Mouse (Mus musculus): ENCODE data around the gene Ralgps2. TPM values are rescaled to one million over a fixed set of nuclear protein-coding genes. Genes with fewer than 3 reads are reported as not detected.

The Ralgps2 gene
- polyA plus RNA-seq, 1 experiment: 60.3 TPM

DNA sequence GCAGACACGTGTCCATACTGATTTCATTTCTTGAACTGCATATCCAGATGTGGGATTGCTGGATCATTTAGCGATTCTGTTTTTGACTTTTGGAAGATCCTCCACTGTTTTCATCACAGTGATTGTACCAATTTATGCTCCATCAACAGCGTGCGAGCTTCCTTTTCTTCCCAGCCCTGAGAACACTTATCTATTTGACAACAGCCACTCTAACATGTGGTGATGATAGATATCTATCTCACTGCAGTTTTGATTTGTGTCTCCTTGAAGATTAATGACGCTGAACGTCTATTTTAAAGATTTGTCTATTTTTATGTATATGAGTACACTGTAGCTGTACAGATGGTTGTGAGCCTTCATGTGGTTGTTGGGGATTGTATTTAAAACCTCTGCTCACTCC is 34.4 kb upstream of the Ralgps2 start:
- Histone ChIP-seq H3K36me3 (replicated peaks; ENCODE audit: low read length) (peaks cover 4% of the 10 kb centered on the region), H3K27me3 (replicated peaks) (no peaks in the 10 kb centered on the region), H3K4me1 (peaks cover 45% of the 10 kb centered on the region), H3K4me3 (replicated peaks) (no peak overlapping the region), H3K9me3 (no peaks in the 10 kb centered on the region)
- no peak for TF ChIP-seq GATA1 (IDR thresholded peaks at IDR 0.05; ENCODE audit: borderline replicate concordance, low read length)
- TF ChIP-seq FLI1 (IDR thresholded peaks at IDR 0.05; ENCODE audit: low read length): no peak

DNA sequence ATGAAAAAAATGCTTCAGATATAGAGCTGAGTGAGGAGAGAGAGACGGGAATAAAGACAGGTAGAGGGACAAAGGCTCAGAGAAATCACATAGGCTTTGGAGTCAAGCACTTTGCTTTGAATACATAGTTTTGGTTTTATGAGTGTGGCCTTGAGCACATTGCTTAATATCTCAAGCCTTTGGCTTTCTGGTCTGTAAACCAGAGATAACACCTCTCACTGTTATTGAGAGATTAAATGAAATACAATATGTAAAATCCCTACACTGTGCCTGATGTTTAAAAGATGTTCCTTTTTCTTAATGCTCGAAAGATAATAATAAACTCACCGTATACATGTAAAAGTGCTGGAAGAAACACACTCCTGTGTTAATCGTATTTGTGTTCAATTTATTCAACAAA is 33.0 kb upstream of the Ralgps2 start:
- H3K27me3 ChIP-seq (replicated peaks): no peaks in the 10 kb centered on the region
- H3K9me3 ChIP-seq: no peaks in the 10 kb centered on the region
- TF ChIP-seq GATA1 (IDR thresholded peaks at IDR 0.05; ENCODE audit: borderline replicate concordance, low read length) (no peak), FLI1 (IDR thresholded peaks at IDR 0.05; ENCODE audit: low read length) (no peak)
- H3K4me3 ChIP-seq (replicated peaks): no peak overlapping the region
- H3K4me1 ChIP-seq: peaks cover 32% of the 10 kb centered on the region
- no peaks in the 10 kb centered on the region for H3K36me3 ChIP-seq (replicated peaks; ENCODE audit: low read length)

DNA sequence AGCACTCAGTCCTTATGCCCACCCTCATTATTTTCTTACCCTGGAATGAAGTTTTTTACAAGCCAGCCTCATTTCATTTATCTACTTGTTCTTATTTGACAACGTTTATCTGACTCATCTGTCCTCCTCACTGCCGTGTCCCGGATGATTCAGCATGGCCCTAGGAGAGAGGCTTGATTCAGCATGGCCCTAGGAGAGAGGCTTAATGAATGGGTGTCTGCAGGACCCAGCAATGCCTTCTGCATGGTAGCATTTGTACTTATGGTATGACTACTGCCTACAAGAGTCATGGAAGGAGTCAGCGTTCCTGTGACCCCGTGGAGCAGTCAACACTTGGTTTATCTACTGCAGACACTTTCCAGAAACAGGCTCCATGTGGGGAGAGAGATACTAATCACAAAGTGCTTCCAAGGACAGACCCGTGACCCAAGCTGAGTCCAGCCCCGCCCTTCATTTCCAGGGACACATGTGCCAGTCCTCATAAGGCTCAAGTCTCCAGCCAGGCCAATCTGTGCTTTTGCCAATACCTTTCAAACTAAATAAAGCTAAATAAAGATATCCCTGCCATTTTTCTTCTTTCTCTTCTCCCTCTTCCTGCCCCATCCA is 31.9 kb upstream of the Ralgps2 start:
- Histone ChIP-seq H3K9me3 (no peaks in the 10 kb centered on the region), H3K27me3 (replicated peaks) (no peaks in the 10 kb centered on the region), H3K36me3 (replicated peaks; ENCODE audit: low read length) (no peaks in the 10 kb centered on the region), H3K4me1 (peaks cover 30% of the 10 kb centered on the region), H3K4me3 (replicated peaks) (no peak overlapping the region)
- TF ChIP-seq GATA1 (IDR thresholded peaks at IDR 0.05; ENCODE audit: borderline replicate concordance, low read length): no peak
- no peak for TF ChIP-seq FLI1 (IDR thresholded peaks at IDR 0.05; ENCODE audit: low read length)

DNA sequence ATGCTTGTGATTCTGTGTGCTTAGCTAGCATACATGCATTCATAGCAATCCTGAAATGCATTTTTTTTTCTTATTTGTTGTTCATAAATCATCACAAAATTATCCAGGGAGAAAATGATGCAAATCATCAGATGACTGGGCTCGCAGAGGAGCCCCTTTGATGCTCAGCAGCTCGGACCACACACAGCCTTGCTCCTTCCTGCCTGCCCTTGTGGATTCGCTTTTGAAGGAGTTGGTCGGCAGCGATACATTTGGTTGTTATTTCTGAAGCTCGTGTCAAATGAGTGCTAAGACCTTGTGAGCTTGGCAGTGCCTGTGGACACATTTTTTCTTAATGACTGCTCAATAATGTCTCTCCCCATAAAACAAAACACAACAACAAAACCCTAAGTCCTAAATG is 31.2 kb upstream of the Ralgps2 start:
- Histone ChIP-seq H3K4me3 (replicated peaks) (no peak overlapping the region), H3K27me3 (replicated peaks) (no peaks in the 10 kb centered on the region), H3K9me3 (no peaks in the 10 kb centered on the region), H3K4me1 (peaks cover 36% of the 10 kb centered on the region), H3K36me3 (replicated peaks; ENCODE audit: low read length) (no peaks in the 10 kb centered on the region)
- no peak for TF ChIP-seq GATA1 (IDR thresholded peaks at IDR 0.05; ENCODE audit: borderline replicate concordance, low read length)
- TF ChIP-seq FLI1 (IDR thresholded peaks at IDR 0.05; ENCODE audit: low read length): no peak

DNA sequence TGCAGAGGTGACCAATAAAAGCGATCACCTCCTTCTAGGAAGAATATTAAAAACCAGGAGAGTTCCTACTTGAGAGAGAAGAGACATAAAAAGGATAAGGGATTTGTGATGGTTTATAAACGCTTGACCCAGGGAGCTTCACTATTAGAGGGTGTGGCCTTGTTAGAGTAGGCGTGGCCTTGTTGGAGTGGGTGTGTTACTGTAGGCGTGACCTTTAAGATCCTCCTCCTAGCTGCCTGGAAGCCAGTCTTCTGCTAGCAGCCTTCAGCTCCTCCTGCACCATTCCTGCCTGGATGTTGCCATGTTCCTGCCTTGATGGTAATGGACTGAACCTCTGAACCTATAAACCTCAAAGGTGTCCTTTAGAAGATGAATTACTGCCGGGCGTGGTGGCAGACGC is 28.7 kb upstream of the Ralgps2 start:
- Histone ChIP-seq H3K27me3 (replicated peaks) (no peaks in the 10 kb centered on the region), H3K4me3 (replicated peaks) (no peak overlapping the region), H3K4me1 (peaks cover 61% of the 10 kb centered on the region), H3K9me3 (no peaks in the 10 kb centered on the region), H3K36me3 (replicated peaks; ENCODE audit: low read length) (no peaks in the 10 kb centered on the region)
- no peak for TF ChIP-seq FLI1 (IDR thresholded peaks at IDR 0.05; ENCODE audit: low read length)
- no peak for TF ChIP-seq GATA1 (IDR thresholded peaks at IDR 0.05; ENCODE audit: borderline replicate concordance, low read length)

DNA sequence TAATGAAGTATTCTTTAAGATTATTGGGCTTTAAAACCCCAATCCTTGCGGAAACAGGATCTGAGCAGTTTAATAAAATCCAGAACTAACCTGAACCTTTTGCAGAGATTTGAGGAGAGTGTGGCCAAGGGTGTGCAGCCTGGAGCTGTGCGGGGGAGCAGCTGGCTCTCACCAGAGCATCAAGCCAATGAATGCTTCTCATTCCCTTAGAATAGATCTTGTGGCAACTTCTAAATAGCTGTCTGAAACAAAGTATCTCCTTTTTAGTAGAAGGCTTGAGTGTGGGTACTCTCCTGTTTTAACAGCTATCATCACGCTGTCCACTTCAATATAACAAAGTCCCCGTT is 25.1 kb upstream of the Ralgps2 start:
- Histone ChIP-seq H3K4me1 (peaks cover 57% of the 10 kb centered on the region), H3K27me3 (replicated peaks) (no peaks in the 10 kb centered on the region), H3K36me3 (replicated peaks; ENCODE audit: low read length) (no peaks in the 10 kb centered on the region), H3K9me3 (no peaks in the 10 kb centered on the region), H3K4me3 (replicated peaks) (no peak overlapping the region)
- no peak for TF ChIP-seq GATA1 (IDR thresholded peaks at IDR 0.05; ENCODE audit: borderline replicate concordance, low read length)
- no peak for TF ChIP-seq FLI1 (IDR thresholded peaks at IDR 0.05; ENCODE audit: low read length)

DNA sequence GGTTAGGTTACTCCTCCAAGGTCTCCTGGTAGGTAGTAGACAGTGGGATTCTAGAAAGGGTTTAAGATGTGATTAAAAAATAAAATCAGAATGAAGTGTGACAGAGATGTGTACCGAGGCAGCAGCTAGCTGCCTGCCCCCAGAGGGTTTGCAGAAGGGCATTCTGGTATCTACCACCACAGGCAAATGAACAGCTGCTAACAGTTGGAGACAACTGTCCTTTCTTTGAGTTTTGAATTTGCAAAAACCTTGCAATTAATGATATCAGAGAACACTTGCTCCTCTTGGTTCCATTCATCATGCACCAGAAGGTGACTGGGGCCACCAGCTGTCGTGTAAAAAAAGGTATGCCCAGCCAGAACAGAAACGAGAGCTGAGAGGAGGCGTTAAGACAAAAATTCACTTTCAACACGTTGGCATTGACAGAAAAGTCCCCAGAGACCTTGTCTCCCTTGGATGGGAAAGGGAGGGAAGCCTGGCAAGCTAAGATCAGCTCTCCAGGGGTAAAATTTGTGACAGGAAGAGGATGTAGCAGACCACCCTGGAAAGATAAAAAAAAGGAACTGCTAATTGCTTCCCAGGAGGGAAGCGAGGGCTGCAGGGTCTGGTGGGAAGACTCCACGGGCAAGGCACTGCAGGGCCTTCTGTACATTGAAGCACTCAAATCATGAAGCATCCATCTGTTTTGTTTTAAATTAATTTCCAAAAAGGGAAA is 24.6 kb upstream of the Ralgps2 start:
- Histone ChIP-seq H3K9me3 (no peaks in the 10 kb centered on the region), H3K36me3 (replicated peaks; ENCODE audit: low read length) (no peaks in the 10 kb centered on the region), H3K4me3 (replicated peaks) (peak overlapping the region; percentile 69), H3K27me3 (replicated peaks) (no peaks in the 10 kb centered on the region), H3K4me1 (peaks cover 58% of the 10 kb centered on the region)
- TF ChIP-seq GATA1 (IDR thresholded peaks at IDR 0.05; ENCODE audit: borderline replicate concordance, low read length): no peak
- TF ChIP-seq FLI1 (IDR thresholded peaks at IDR 0.05; ENCODE audit: low read length): no peak

DNA sequence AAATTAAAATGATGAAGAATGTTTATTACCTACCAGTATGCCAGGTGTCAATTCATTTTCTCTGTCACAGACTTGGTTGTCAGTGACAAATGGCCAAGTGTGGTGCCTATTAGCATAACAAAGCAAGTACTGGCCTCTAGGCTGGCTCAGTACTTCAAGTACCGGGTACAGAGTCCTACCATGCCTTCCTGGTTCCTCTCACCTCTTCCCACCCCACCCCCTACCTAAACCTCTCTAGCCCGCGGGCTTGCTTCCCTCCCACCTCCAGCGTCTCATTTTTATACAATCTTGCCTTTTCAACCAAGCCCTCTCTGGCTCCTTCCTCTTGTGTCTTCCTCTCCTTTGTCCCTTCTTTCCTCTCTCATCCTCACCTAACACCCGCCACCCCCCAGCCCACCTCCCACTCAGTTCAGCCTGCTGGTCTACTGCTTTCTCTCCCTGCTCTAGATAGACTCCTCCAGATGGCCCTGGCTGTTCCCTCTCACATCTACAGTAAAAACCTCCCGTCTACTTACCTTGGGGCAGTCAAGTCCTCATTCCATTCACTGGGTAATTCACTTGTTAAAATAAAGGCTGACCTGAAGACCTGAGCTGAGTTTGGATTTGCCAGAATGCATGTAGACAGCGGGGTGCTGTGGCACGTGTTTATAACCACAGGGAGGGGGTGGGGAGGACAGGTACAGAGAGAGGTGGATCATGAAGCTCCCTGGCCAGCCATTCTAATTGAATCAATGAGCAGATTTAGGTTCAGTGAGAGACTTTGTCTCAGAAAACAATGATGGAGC is 22.2 kb upstream of the Ralgps2 start:
- H3K27me3 ChIP-seq (replicated peaks): no peaks in the 10 kb centered on the region
- H3K4me3 ChIP-seq (replicated peaks): no peak overlapping the region
- no peaks in the 10 kb centered on the region for H3K9me3 ChIP-seq
- H3K4me1 ChIP-seq: peaks cover 80% of the 10 kb centered on the region
- TF ChIP-seq FLI1 (IDR thresholded peaks at IDR 0.05; ENCODE audit: low read length): no peak
- TF ChIP-seq GATA1 (IDR thresholded peaks at IDR 0.05; ENCODE audit: borderline replicate concordance, low read length): no peak
- no peaks in the 10 kb centered on the region for H3K36me3 ChIP-seq (replicated peaks; ENCODE audit: low read length)

DNA sequence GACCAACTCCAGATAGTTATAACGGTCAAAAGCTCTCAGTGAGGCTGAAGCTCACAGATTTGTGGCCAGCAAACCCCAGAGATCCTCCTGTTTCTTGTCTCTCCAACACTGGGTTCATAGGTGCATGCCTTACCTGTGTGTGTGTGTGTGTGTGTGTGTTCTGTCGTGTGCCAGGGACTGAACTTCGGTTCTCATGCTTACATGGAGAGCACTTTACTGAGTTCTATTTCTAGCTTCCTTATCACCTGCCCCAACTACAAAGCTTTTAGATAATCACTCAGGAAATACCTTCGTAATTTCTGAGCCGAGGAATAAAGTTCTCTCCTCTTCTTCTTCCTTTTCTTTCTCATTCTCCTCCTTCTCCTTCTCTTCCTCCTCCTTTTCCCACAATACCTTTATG is 19.6 kb upstream of the Ralgps2 start:
- Histone ChIP-seq H3K9me3 (no peaks in the 10 kb centered on the region), H3K4me1 (peaks cover 72% of the 10 kb centered on the region), H3K27me3 (replicated peaks) (no peaks in the 10 kb centered on the region), H3K4me3 (replicated peaks) (no peak overlapping the region), H3K36me3 (replicated peaks; ENCODE audit: low read length) (no peaks in the 10 kb centered on the region)
- TF ChIP-seq FLI1 (IDR thresholded peaks at IDR 0.05; ENCODE audit: low read length) (no peak), GATA1 (IDR thresholded peaks at IDR 0.05; ENCODE audit: borderline replicate concordance, low read length) (no peak)

DNA sequence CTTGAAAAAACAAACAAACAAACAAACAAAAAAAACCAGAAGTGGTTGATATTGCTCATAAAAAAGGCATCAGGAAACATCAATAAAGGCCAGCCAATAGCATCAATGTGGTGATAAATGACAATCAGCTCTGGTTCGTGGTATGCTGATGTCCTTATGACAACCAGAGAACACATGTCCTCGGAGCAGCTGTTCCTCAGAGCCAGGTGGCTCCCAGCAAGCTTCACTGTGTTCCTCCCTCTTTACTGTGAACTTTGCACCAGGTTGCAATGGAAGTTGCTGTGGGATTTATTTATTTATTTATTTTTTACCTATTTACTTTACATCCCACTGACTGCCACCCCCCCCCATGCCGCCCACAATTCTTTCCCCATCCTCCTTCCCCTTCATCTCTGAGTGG is 17.9 kb upstream of the Ralgps2 start:
- Histone ChIP-seq H3K9me3 (no peaks in the 10 kb centered on the region), H3K4me1 (peaks cover 67% of the 10 kb centered on the region), H3K27me3 (replicated peaks) (no peaks in the 10 kb centered on the region), H3K36me3 (replicated peaks; ENCODE audit: low read length) (no peaks in the 10 kb centered on the region), H3K4me3 (replicated peaks) (no peak overlapping the region)
- no peak for TF ChIP-seq GATA1 (IDR thresholded peaks at IDR 0.05; ENCODE audit: borderline replicate concordance, low read length)
- TF ChIP-seq FLI1 (IDR thresholded peaks at IDR 0.05; ENCODE audit: low read length): no peak
